Mouse (Mus musculus) left cerebral cortex, postnatal 10 days (tissue): ENCODE results near the gene Lurap1l. TPM values are rescaled to one million over a fixed set of nuclear protein-coding genes. Genes with fewer than 3 reads are reported as not detected.
A peak's percentile ranks its signal among the peaks of the same experiment; 100 is the strongest.
"Not testable (repeated sequence)": the region's sequence is repeated elsewhere in the genome, so short reads cannot be mapped to it uniquely, and the experiment has no call there.

ENCODE experiments used
- DNase-seq, 2 experiments: peaks; one replicate each; pipeline ENCODE4 v3.0.0; 2021 to 2022; ENCODE audit warnings: low spot score in 2 of 2, mixed read lengths in 1 of 2; ENCODE audit errors: extremely low spot score in 1 of 2
- intact Hi-C: fragments of 180-260 bp; cut with DNase I; formaldehyde crosslinking; loops from one replicate; pipeline ENCODE4 v1.15.1; 2025
- total RNA-seq, 2 experiments: library from RNA; stranded (reverse); gene quantifications; 2 replicates each; pipeline ENCODE4 v1.2.3; 2021

The Lurap1l gene
- total RNA-seq, 2 experiments from 2014 or later: 4.4 to 5.0 TPM

DNA sequence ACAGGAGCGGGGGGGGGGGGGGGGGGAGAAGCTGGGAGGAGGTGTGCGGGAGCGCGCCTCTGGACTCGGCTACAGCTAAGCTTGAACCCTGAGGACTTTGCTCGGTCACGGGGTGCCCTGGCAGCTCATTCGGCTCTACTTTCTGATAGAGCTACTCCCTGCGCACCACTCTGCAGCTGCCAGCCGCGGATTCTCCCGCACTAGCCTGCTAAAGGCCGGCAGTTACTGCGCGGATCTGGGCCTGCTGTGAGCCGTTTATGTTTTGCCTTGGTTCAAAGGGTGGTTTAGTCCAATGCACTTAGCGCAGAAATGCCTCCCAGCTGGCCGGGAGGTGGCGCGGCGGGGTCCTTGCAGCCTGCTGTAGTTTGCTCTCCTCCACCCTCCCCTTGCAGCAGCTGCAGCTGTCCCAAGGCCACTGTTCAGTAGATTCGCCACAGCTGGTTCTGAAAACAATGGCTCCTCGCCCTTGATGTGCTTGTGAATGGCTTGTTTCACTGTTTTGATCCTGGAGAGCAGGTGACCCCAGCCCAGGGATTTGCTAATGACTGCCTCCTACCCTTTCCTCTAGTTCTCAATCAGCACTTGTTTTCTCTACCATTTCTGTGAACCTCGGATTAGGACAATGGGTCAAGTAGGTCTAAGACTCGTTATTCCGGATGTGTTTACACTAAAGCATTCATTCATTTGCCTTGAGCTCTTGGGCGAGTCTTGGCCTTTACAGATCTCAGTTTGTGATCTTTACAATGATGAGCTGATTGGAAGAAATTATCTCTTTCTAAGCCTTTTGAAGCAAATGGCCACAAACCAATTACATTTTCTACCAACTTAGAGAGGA, 1.5 kb downstream of the Lurap1l start:
- DNase-seq: peak; percentile 51 to 90

DNA sequence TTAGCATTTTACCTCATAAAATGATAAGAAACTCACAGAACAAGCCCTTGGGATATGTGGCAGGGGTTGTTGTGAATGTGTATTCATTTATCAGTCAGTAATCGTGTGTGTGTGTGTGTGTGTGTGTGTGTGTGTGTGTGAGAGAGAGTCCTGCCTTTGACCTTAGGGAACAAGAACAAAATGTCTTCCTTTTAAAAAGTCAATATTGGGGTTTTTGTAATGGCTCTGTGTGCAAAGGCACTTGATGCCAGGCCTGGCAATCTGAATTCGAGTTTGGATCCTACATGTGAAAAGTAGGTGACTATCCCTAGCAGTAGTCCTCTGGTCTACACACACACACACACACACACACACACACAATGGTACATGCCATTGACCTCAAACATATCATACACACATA, 4.8 kb downstream of the Lurap1l start:
- intact Hi-C loops: no loop called here
- DNase-seq: no peak

More for the DNA sequence above, 1.5 kb downstream of the Lurap1l start:
- intact Hi-C loops: loop anchor here (5.0 kb wide), 1 partner anchor 45 kb away; no protein-coding TSS in a partner anchor

- no peak for DNase-seq
- intact Hi-C loops: no loop called here
Measured at GRCm38 (mm10) chr4:80916695-80917094, 6.2 kb downstream of the Lurap1l start.

DNA sequence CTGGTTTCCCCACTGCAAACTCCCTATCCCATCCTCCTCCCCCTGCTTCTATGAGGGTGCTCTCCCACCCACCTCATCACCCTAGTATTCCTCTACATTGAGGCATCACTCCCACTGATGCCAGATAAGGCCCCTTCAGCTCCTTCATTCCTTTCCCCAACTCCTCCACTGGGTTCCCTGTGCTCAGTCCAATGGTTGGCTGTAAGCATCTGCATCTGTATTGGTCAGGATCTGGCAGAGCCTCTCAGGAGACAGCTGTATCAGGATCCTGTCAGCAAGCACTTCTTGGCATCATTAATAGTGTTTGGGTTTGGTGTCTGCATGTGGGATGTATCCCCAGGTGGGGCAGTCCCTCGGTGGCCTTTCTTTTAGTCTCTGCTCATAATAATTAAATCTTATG, 6.7 kb downstream of the Lurap1l start:
- DNase-seq, intact Hi-C loops: not testable (repeated sequence)

DNA sequence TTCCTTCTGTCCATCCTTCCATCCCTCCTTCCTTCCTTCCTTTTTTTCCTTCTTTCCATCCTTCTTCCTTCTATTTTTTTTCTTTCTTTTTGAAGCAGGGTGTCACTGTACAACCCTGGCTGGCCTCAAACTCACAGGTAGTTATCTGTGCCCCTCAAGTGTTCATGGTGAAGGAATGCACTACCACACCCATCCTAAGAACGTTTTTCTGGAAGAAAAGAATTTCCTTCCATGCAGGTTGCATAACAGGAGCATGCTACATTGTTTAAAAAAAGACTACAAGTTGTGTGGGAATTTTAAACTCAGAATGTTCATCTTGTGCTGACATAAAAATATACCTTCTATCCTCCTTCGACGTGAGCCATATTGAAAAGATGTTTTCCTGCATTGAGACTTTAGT, 7.4 kb downstream of the Lurap1l start:
- DNase-seq: no peak
- intact Hi-C loops: no loop called here

DNA sequence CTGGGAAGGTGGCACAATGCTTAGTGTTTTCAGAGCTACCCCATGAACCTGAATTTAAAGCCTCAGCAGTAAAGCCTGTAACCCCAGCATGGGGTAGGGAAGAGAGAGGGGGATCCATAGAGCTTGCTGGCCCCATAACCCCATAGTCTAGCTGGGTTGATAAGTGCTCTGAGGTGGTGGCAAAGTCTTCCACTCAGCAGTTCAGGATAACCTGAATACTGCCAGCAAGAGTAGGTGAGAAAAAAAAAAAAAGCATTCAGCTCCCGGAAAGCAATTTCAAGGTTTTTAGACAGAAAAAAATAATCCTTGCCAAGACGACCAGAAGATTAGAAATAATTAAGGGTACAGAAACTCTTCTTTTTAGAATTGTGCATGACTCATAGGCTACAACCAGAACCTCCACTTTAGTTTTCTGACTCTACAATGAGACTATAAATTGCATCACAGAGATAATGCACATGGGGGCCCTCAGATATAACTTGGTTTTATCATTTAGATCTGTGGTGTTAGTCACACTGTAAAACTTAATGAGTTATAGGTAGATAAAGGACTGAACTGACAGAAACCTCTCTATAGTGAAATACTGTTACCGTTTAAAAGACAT, 8.2 kb downstream of the Lurap1l start:
- DNase-seq: no peak
- intact Hi-C loops: no loop called here

- no peak for DNase-seq
- intact Hi-C loops: no loop called here
Measured at GRCm38 (mm10) chr4:80919217-80919867, 8.9 kb downstream of the Lurap1l start.

DNA sequence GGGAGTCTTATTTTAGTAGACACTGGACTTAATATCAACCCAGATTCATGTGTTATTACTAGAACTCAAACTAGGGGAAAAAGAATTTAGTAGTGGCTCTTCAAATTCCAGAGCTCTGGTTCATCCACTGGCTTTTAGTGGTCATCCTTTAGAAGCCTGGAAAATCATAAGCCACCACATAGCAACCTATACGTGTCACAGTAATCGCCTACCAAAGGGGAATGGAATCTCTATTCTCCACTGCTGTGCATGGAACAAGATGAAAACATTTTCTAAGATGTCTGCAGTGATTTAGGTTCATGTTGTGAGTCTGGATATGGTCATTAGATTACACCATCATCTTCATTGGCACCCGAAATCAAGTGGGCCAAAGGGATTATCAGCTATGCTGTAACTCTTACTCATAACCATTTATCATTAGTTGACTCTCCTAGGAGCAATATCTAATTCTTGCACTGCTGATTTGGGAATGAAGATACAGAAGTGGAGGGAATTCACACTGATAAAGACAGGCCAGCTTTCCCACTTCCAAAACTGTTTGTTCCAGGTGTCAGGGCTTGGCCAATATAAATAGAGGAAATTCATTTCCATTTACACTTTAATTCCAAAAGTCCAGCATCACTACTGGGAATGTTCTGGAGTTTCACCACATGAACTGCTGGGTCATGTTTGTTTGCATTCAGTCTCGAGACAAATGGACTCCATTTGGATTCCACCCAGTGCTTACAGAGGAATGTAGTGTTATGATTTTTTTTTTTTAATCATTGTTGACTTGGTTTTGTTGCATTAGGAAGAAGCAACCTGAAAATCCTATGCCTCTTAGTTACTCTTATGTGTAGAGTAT, 11.4 kb downstream of the Lurap1l start:
- no peak for DNase-seq
- intact Hi-C loops: no loop called here

GRCm38 (mm10) chr4:80922654-80923053, 12.2 kb downstream of the Lurap1l start:
- intact Hi-C loops: no loop called here
- DNase-seq: no peak

GRCm38 (mm10) chr4:80924815-80925214, 14.4 kb downstream of the Lurap1l start:
- intact Hi-C loops: no loop called here
- DNase-seq: no peak

- DNase-seq: no peak
- intact Hi-C loops: no loop called here
Measured at GRCm38 (mm10) chr4:80925752-80926519, 15.5 kb downstream of the Lurap1l start.

- intact Hi-C loops: no loop called here
- DNase-seq: no peak
Measured at GRCm38 (mm10) chr4:80934749-80935148, 24.3 kb downstream of the Lurap1l start.

DNA sequence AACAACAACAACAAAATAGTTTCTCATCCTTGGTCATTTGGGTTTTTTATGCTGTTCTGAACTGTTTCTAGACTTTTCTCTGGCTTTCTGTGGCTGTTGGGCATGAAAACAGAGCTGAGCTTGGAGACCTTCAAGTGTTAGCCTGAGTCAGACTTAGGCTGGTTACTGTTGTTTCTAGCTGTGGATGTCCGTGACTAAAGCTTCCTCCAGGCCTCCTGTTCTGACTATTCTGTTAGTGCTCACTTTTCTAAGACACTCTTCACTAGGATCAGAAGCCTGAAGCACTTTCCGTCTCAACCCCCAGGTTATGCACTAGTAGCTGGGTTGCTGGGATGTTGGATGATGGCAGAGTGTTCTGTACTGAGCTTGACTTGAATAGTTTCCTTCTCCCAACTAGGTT, 28.7 kb downstream of the Lurap1l start:
- intact Hi-C loops: no loop called here
- no peak for DNase-seq

DNA sequence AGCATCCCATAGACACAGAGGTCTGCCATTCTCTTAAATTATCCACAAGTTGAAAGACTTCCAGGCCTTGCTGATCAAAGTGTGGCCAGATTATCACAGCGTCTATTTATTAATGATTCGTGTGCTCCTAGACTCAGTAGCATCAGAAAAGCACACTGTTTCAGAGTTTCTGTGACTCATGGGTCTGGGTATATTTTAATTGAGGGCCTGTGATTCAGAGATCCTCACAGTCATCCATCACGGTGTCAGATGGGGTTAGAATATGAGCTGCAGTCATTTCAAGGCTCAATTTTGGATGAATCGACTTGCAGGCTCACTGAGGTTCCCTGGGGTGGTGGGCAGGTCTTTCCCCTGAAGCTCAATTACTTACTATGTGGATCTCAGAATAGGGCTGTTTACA, 30.5 kb downstream of the Lurap1l start:
- intact Hi-C loops: no loop called here
- no peak for DNase-seq

- no peak for DNase-seq
- intact Hi-C loops: no loop called here
Measured at GRCm38 (mm10) chr4:80941978-80942377, 31.5 kb downstream of the Lurap1l start.

DNA sequence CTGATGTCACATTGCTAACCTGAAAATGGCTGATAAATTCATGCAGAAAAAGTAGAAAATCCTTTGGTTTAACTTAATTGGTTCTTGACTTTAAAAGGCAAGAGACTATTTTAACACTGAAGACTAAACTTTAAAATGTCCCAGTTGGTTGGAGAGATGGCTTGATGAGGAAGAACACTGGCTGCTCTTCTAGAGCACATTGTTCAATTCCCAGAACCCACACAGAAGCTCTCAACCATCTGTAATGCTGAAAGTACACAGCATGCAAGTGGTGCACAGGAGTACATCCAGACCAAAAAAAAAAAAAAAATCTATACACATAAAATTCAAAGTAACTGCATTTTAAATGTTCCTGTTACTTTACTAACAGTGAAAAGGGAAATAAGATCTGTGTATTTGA, 34.2 kb downstream of the Lurap1l start:
- no peak for DNase-seq
- intact Hi-C loops: no loop called here

DNA sequence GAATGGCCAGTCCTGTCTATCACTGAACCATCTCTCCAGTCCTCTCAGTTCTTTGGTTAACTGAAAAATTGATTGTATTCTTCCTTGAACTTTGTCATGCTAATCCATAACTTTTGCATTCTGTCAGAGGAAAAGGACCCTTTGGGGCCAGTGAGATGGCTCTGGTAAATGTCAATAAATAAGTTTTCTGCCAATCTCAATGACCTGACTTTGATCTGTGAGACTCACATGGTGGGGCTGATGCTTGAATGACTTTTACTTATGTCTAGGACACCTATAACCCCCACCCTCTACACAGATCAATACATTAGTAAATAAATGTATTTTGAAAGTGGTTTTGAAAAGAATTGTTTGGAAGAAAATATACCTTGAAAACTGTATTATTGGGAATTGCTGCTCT, 38.7 kb downstream of the Lurap1l start:
- no peak for DNase-seq
- intact Hi-C loops: no loop called here

DNA sequence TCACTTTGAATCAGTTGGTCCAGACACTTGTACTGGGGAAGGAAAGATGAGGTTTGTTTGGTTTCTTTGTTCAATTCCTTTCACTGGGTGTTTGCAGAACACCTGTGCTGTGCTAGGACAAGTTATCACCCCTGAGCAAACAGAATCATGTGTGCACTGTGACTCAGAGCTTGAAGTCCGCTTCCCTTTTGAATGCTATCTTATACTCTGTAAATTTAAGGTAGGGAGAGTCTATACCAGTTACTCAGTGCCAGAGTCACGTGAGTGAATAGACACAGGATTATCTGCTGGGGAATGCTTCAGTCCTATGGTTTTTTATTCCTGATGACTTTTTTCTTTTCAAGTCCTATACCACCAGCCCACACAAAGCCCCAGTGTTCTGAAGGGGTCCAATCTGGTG, 39.3 kb downstream of the Lurap1l start:
- intact Hi-C loops: no loop called here
- no peak for DNase-seq
